Mouse (Mus musculus): ENCODE measurements around the gene Rad17. TPM values are rescaled to one million over a fixed set of nuclear protein-coding genes. Genes with fewer than 3 reads are reported as not detected.

Rad17 gene
- polyA plus RNA-seq, 1 experiment from 2014 or later = 28.6 TPM

Other genes starting within 250 kb of the Rad17 start
- not detected in 2 replicates for gene Naip1, start 198.2 kb downstream of the Rad17 start, polyA plus RNA-seq (2016; fragmentation: Nextera tagmentation; extraction: Ambion mirVana)
- gene Gtf2h2, start 158.5 kb downstream of the Rad17 start, polyA plus RNA-seq (2016; fragmentation: Nextera tagmentation; extraction: Ambion mirVana) = 84.5 and 93.5 TPM in 2 replicates
- 1.6 and 2.0 TPM in 2 replicates for gene Ocln, start 98.3 kb downstream of the Rad17 start, polyA plus RNA-seq (2016; fragmentation: Nextera tagmentation; extraction: Ambion mirVana)
- 2.9 and 3.4 TPM in 2 replicates for gene Marveld2, start 34.1 kb downstream of the Rad17 start, polyA plus RNA-seq (2016; fragmentation: Nextera tagmentation; extraction: Ambion mirVana)
- gene Ak6, start 72 bp downstream of the Rad17 start, polyA plus RNA-seq (2016; fragmentation: Nextera tagmentation; extraction: Ambion mirVana) = 281 and 291 TPM in 2 replicates
- gene Taf9, start 528 bp upstream of the Rad17 start, polyA plus RNA-seq (2016; fragmentation: Nextera tagmentation; extraction: Ambion mirVana) = 17.3 and 27.3 TPM in 2 replicates
- 5.4 and 6.5 TPM in 2 replicates for gene Ccdc125, start 18.7 kb upstream of the Rad17 start, polyA plus RNA-seq (2016; fragmentation: Nextera tagmentation; extraction: Ambion mirVana)
- 107 TPM in 2 replicates for gene Cdk7, start 79.9 kb upstream of the Rad17 start, polyA plus RNA-seq (2016; fragmentation: Nextera tagmentation; extraction: Ambion mirVana)
- gene Mrps36, start 93.6 kb upstream of the Rad17 start, polyA plus RNA-seq (2016; fragmentation: Nextera tagmentation; extraction: Ambion mirVana) = 112 TPM in 2 replicates
- gene Cenph, start 124.8 kb upstream of the Rad17 start, polyA plus RNA-seq (2016; fragmentation: Nextera tagmentation; extraction: Ambion mirVana) = 55.2 and 60.7 TPM in 2 replicates
- 300 and 302 TPM in 2 replicates for gene Ccnb1, start 135.5 kb upstream of the Rad17 start, polyA plus RNA-seq (2016; fragmentation: Nextera tagmentation; extraction: Ambion mirVana)
- gene Slc30a5, start 182.4 kb upstream of the Rad17 start, polyA plus RNA-seq (2016; fragmentation: Nextera tagmentation; extraction: Ambion mirVana) = 54.7 and 55.5 TPM in 2 replicates

Measured in limb, embryonic 12.5 days (tissue).